Mouse (Mus musculus) urinary bladder, adult 2 months (tissue): ENCODE results near the gene Mdga2. TPM values are rescaled to one million over a fixed set of nuclear protein-coding genes. Genes with fewer than 3 reads are reported as not detected.

Source experiments
- DNase-seq: peaks from one replicate; pipeline ENCODE4 v3.0.0; 2022; ENCODE audit warnings: low spot score
- polyA plus RNA-seq: library from polyadenylated mRNA; depleted of rRNA; stranded (reverse); fragments of >200 nt; gene quantifications from 2 replicates; pipeline ENCODE4 v1.2.3, GENCODE M21; 2012; rRNA removed

The Mdga2 gene
- polyA plus RNA-seq = 0.03 and 0.06 TPM in 2 replicates

- no peak for DNase-seq
These were observed at the start of gene Mdga2 for GRCm38 (mm10) chr12:67222221-67223025. Gene Mdga2, minus strand, starts transcription at chr12:67222549.

- no peak for DNase-seq
These were observed 45.1 kb upstream of the Mdga2 start for GRCm38 (mm10) chr12:67267409-67267808.

- no peak for DNase-seq
These were observed 1.2 kb upstream of the Mdga2 start for GRCm38 (mm10) chr12:67223530-67223929.

GRCm38 (mm10) chr12:67221329-67222220 is 774 bp downstream of the Mdga2 start:
- DNase-seq = no peak

GRCm38 (mm10) chr12:67220641-67221231 is 1.6 kb downstream of the Mdga2 start:
- no peak for DNase-seq

- DNase-seq = no peak
These were observed 2.3 kb downstream of the Mdga2 start for GRCm38 (mm10) chr12:67220041-67220440.

GRCm38 (mm10) chr12:67219564-67219963 is 2.8 kb downstream of the Mdga2 start:
- no peak for DNase-seq

- no peak for DNase-seq
These were observed 9.5 kb downstream of the Mdga2 start for GRCm38 (mm10) chr12:67212801-67213200.

GRCm38 (mm10) chr12:67178155-67178554 is 44.2 kb downstream of the Mdga2 start:
- no peak for DNase-seq

GRCm38 (mm10) chr12:67156569-67157237 is 65.6 kb downstream of the Mdga2 start:
- DNase-seq = no peak

GRCm38 (mm10) chr12:67153077-67153476 is 69.3 kb downstream of the Mdga2 start:
- DNase-seq = no peak

- DNase-seq = no peak
These were observed 80.7 kb downstream of the Mdga2 start for GRCm38 (mm10) chr12:67141605-67142004.

- DNase-seq = no peak
These were observed 82.2 kb downstream of the Mdga2 start for GRCm38 (mm10) chr12:67140131-67140530.

- DNase-seq = no peak
These were observed 94.9 kb downstream of the Mdga2 start for GRCm38 (mm10) chr12:67127457-67127856.

- DNase-seq = no peak
These were observed 98.5 kb downstream of the Mdga2 start for GRCm38 (mm10) chr12:67123874-67124273.

- no peak for DNase-seq
These were observed 103.5 kb downstream of the Mdga2 start for GRCm38 (mm10) chr12:67118652-67119515.

- DNase-seq = no peak
These were observed 118.2 kb downstream of the Mdga2 start for GRCm38 (mm10) chr12:67104171-67104570.

GRCm38 (mm10) chr12:67094414-67094813 is 127.9 kb downstream of the Mdga2 start:
- DNase-seq = no peak

GRCm38 (mm10) chr12:67090420-67090965 is 131.9 kb downstream of the Mdga2 start:
- DNase-seq = no peak
